In the genomic region with DNA sequence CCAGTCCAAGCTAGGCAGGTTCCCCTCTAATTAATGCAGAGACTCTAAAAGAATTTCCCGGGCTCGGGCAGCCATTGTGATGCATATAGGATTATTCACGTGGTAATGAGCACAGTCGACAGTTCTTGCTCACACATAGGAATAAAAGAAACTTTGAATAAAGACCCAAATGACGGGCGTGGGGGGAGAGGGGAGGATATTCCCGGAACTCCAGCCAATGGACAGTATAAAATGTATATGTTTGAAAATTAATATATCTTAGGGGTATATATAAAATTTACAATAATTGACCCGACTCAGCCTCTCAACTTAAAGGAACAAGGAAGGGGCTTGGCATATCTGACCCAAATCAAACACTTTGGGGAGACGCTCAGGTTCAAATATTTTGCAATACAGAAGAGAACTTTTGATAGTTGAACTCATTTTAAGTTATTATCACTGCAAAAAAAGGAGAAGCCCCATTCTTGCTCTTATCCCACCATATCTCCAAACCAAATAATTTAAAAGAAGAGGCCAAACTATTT, we compare ENCODE assay signal across 12 mouse cellular contexts. TPM values are rescaled to one million over a fixed set of nuclear protein-coding genes. Genes with fewer than 3 reads are reported as not detected.
DNase-seq lines count a peak whose midpoint lies in the region; ATAC-seq lines count a peak whose summit lies in the region.
"Had no signal": no experiment of that assay in that cellular context is flagged by ENCODE, and none has a peak within 500 bp of the region (broad histone marks: within the 10 kb centered on the region; RNA-seq: fewer than 3 reads in every experiment).

No protein-coding gene starts in this region.

- H3K4me3 ChIP-seq in forebrain, embryonic 12.5 days (replicated peaks), result peak overlapping the region; percentile 90
- H3K4me3 ChIP-seq in midbrain, embryonic 12.5 days, result peak overlapping the region; percentile 60
- H3K4me3 ChIP-seq in stomach, embryonic 15.5 days (replicated peaks), result peak overlapping the region; percentile 36
- H3K4me3 ChIP-seq in heart, embryonic 12.5 days, result no peak overlapping the region
- H3K4me3 ChIP-seq: heart, embryonic 15.5 days had no signal

- H3K27ac ChIP-seq in forebrain, embryonic 12.5 days, result peak overlapping the region; percentile 96
- peak overlapping the region; percentile 97 for H3K27ac ChIP-seq in midbrain, embryonic 12.5 days (replicated peaks)
- H3K27ac ChIP-seq in stomach, embryonic 15.5 days, result peak overlapping the region; percentile 59; the same call in 1 of the 2 replicates
- H3K27ac ChIP-seq in heart, embryonic 12.5 days (ENCODE audit: poor library complexity, severe bottlenecking), result no peak overlapping the region
- H3K27ac ChIP-seq: heart, embryonic 15.5 days; kidney, postnatal 0 days had no signal

- ATAC-seq in forebrain, embryonic 12.5 days (ENCODE audit: low FRiP score), result no peak
- peak; percentile 45; the same call in 1 of the 2 replicates for ATAC-seq in midbrain, embryonic 12.5 days (ENCODE audit: low FRiP score, low read depth)
- no peak for ATAC-seq in stomach, embryonic 15.5 days (ENCODE audit: insufficient read depth, low FRiP score, low read depth)
- ATAC-seq in heart, embryonic 12.5 days (ENCODE audit: insufficient number of reproducible peaks, low FRiP score), result no peak

- H3K9me3 ChIP-seq in forebrain, embryonic 12.5 days, result no peaks in the 10 kb centered on the region
- H3K9me3 ChIP-seq in midbrain, embryonic 12.5 days, result no peaks in the 10 kb centered on the region
- no peaks in the 10 kb centered on the region for H3K9me3 ChIP-seq in stomach, embryonic 15.5 days
- no peaks in the 10 kb centered on the region for H3K9me3 ChIP-seq in heart, embryonic 12.5 days (replicated peaks)
- H3K9me3 ChIP-seq: heart, embryonic 15.5 days had no signal

- peaks cover 44% of the 10 kb centered on the region for H3K4me1 ChIP-seq in forebrain, embryonic 12.5 days
- H3K4me1 ChIP-seq in midbrain, embryonic 12.5 days, result peaks cover 39% of the 10 kb centered on the region
- peaks cover 18% of the 10 kb centered on the region; the same call in 1 of the 2 replicates for H3K4me1 ChIP-seq in stomach, embryonic 15.5 days
- peaks cover 19% of the 10 kb centered on the region for H3K4me1 ChIP-seq in heart, embryonic 12.5 days (replicated peaks)

- H3K4me2 ChIP-seq in forebrain, embryonic 12.5 days, result peak overlapping the region; percentile 67
- H3K4me2 ChIP-seq in midbrain, embryonic 12.5 days (replicated peaks), result peak overlapping the region; percentile 85
- peak overlapping the region; percentile 19; the same call in 1 of the 2 replicates for H3K4me2 ChIP-seq in stomach, embryonic 15.5 days
- H3K4me2 ChIP-seq in heart, embryonic 12.5 days, result no peak overlapping the region
- H3K4me2 ChIP-seq: heart, embryonic 15.5 days had no signal

- H3K27me3 ChIP-seq in forebrain, embryonic 12.5 days, result peaks cover 8% of the 10 kb centered on the region; the same call in 1 of the 2 replicates
- peaks cover 18% of the 10 kb centered on the region for H3K27me3 ChIP-seq in midbrain, embryonic 12.5 days
- peaks cover 70% of the 10 kb centered on the region for H3K27me3 ChIP-seq in stomach, embryonic 15.5 days (replicated peaks)
- H3K27me3 ChIP-seq in heart, embryonic 12.5 days (replicated peaks), result peaks cover 77% of the 10 kb centered on the region

- H3K36me3 ChIP-seq in forebrain, embryonic 12.5 days (replicated peaks), result peaks cover 3% of the 10 kb centered on the region
- no peaks in the 10 kb centered on the region for H3K36me3 ChIP-seq in midbrain, embryonic 12.5 days
- H3K36me3 ChIP-seq in stomach, embryonic 15.5 days, result no peaks in the 10 kb centered on the region
- H3K36me3 ChIP-seq in heart, embryonic 12.5 days, result no peaks in the 10 kb centered on the region
- H3K36me3 ChIP-seq: heart, embryonic 15.5 days had no signal

- peak overlapping the region; percentile 84 for H3K9ac ChIP-seq in forebrain, embryonic 12.5 days
- H3K9ac ChIP-seq in midbrain, embryonic 12.5 days (replicated peaks), result peak overlapping the region; percentile 83
- H3K9ac ChIP-seq in stomach, embryonic 15.5 days, result no peak overlapping the region
- H3K9ac ChIP-seq in heart, embryonic 12.5 days, result no peak overlapping the region
- H3K9ac ChIP-seq: heart, embryonic 15.5 days had no signal

- WGBS in forebrain, embryonic 12.5 days, result under 1% methylated on average over 9 of the region's 9 CpGs
- WGBS in midbrain, embryonic 12.5 days, result 1% methylated on average over 9 of the region's 9 CpGs
- WGBS in stomach, embryonic 15.5 days, result 6% methylated on average over 9 of the region's 9 CpGs
- 2% methylated on average over 9 of the region's 9 CpGs for WGBS in heart, embryonic 12.5 days

- intact Hi-C loops in heart, postnatal 25 days (cut with DNase I), result no loop called here

- peak; percentile 35 for DNase-seq in heart, adult 11 months
- DNase-seq in heart, postnatal 25 days (ENCODE audit: low spot score), result no peak
- no peak for DNase-seq in natural killer cell, adult 2 months (ENCODE audit: low spot score in 2 of 2)
- no peak for DNase-seq in adrenal gland, postnatal 4 days (ENCODE audit: low spot score in 2 of 2)
- DNase-seq: left cerebral cortex, postnatal 4 days; lung, postnatal 36 days had no signal

RNA-seq across cellular contexts. Expression of a gene that starts 3.8 kb away (rescaled TPM):
- total RNA-seq in heart, postnatal 25 days (2021), result not detected
- 75.5 and 77.0 TPM in 2 replicates for polyA plus RNA-seq in forebrain, embryonic 12.5 days (2016; fragmentation: Nextera tagmentation; extraction: Ambion mirVana)
- 49.5 and 61.1 TPM in 2 replicates for polyA plus RNA-seq in midbrain, embryonic 12.5 days (2016; fragmentation: Nextera tagmentation; extraction: Ambion mirVana)
- 11.6 and 14.0 TPM in 2 replicates for polyA plus RNA-seq in stomach, embryonic 15.5 days (2015; fragmentation: Nextera tagmentation; extraction: Ambion mirVana)
- 0.34 and 0.68 TPM in 2 replicates for polyA plus RNA-seq in heart, embryonic 12.5 days (2016; fragmentation: Nextera tagmentation; extraction: Ambion mirVana)
- 1 to 10 TPM in 1 of 2 experiments, under 1 TPM in 1; 0.92 to 1.5 TPM for total RNA-seq in adrenal gland, postnatal 4 days (2021)
- polyA plus RNA-seq: kidney, postnatal 0 days had no signal

Comparison
In these comparisons a context has a peak if more than half of its experiments do, and no peak if none do; other contexts are left out.
1. H3K9ac ChIP-seq: peak in forebrain, embryonic 12.5 days (single experiment) and midbrain, embryonic 12.5 days (single experiment); none in stomach, embryonic 15.5 days (single experiment) and heart, embryonic 12.5 days (single experiment).